Mouse (Mus musculus): ENCODE measurements at regions not wholly inside any gene's neighbourhood (a gene's known extent, or its start where the extent isn't known, plus 50 kb on each side); places are given as distances from the start of the nearest gene placed in this dataset.

DNA sequence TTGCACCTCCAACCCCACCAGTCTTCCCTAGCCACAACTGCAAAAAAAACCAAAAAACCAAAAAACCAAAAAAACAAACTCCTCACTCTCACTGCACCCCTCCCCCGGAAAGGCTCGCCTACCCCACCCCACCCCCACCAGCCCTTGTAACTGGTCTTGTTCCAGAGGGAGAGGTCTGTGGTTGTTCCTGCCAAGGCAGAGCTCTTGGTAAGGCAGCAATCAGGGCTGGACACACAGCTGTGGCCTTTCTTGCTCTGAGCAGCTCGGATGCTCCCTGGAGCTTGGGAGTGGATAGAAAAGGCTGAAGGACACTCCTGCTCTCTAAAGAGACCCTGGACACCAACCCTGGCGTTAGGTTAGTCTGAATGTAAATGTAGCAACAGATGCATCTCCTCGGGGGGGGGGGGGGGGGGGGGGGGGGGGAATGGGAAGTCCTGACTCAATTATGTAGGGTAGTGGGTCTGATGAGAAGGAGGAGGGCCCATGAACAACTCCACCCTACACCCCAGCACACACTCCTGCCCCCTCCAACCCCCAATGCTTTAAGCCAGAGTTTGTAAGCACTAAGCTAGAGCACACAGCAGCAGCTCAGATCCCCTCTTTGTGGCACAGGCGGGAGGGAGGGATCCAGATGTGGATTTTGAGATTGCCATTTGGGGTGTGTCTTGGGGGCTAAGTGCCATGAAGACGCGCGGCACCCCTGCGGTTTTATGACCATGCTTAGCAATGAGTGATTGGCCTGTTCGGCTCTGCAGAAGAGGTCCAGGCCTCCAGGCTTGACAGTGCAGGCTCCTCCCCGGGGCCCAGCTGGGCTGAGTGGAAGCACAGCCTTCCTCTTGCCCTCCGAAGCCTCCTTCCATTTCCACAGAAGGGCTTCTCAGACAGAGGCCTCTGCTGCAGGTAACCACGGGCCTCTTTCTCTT is 121.0 kb upstream of the Dynlrb2 start:
- no peak overlapping the region for H3K4me3 ChIP-seq (replicated peaks; ENCODE audit: low read length)
- ATAC-seq (ENCODE audit: insufficient read depth, low FRiP score) = peak; percentile 67; the same call in 1 of the 2 replicates

GRCm38 (mm10) chr8:116383036-116383435 is 121.7 kb upstream of the Dynlrb2 start:
- H3K27me3 ChIP-seq (ENCODE audit: control insufficient read depth, insufficient read depth, low read length) = no peaks in the 10 kb centered on the region
- H3K27ac ChIP-seq (ENCODE audit: low read length) = peak overlapping the region; percentile 31; the same call in 1 of the 2 replicates
- H3K9me3 ChIP-seq (replicated peaks; ENCODE audit: control insufficient read depth, low read length) = no peaks in the 10 kb centered on the region
- H3K4me2 ChIP-seq (ENCODE audit: low read depth, low read length) = no peak overlapping the region
- WGBS = 65% methylated on average over 8 of the region's 8 CpGs
- ATAC-seq (ENCODE audit: insufficient read depth, low FRiP score) = no peak
- H3K36me3 ChIP-seq (ENCODE audit: control insufficient read depth, insufficient read depth, low read length) = no peaks in the 10 kb centered on the region
- H3K4me1 ChIP-seq (ENCODE audit: control insufficient read depth, insufficient read depth, low read length) = no peaks in the 10 kb centered on the region
- H3K9ac ChIP-seq (ENCODE audit: low read length) = no peak overlapping the region
- H3K4me3 ChIP-seq (replicated peaks; ENCODE audit: low read length) = no peak overlapping the region

More for the DNA sequence above, 121.0 kb upstream of the Dynlrb2 start:
- Histone ChIP-seq H3K4me2 (ENCODE audit: low read depth, low read length) (no peak overlapping the region), H3K36me3 (ENCODE audit: control insufficient read depth, insufficient read depth, low read length) (no peaks in the 10 kb centered on the region), H3K27me3 (ENCODE audit: control insufficient read depth, insufficient read depth, low read length) (no peaks in the 10 kb centered on the region), H3K27ac (ENCODE audit: low read length) (peak overlapping the region; percentile 31; the same call in 1 of the 2 replicates), H3K9me3 (replicated peaks; ENCODE audit: control insufficient read depth, low read length) (no peaks in the 10 kb centered on the region), H3K4me1 (ENCODE audit: control insufficient read depth, insufficient read depth, low read length) (no peaks in the 10 kb centered on the region), H3K9ac (ENCODE audit: low read length) (no peak overlapping the region)
- 43% methylated on average over 13 of the region's 14 CpGs for WGBS

DNA sequence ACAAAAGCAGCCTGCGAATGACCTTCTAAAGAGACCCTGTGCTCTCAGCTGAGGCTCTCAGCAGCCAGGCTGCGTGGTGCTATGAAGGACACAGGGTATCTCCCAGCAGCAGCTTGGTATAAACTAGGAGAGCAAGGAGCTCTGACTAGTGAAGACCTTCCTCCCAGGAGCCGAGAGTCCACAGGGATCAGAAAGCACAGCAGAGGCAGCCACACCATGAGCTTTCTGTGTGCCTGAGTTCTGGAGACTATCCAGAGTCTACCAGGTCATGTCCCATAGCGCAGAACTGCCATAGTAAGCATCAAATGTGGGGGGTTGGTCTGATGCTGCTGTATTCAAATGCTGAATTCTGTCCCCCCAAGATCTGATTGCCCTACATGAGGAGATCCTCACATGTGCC is 124.2 kb upstream of the Dynlrb2 start:
- no peak overlapping the region for H3K4me2 ChIP-seq (ENCODE audit: low read depth, low read length)
- no peak for ATAC-seq (ENCODE audit: insufficient read depth, low FRiP score)
- H3K4me3 ChIP-seq (replicated peaks; ENCODE audit: low read length) = no peak overlapping the region
- no peak overlapping the region for H3K9ac ChIP-seq (ENCODE audit: low read length)
- 81% methylated on average over 4 of the region's 4 CpGs for WGBS
- H3K27ac ChIP-seq (ENCODE audit: low read length) = no peak overlapping the region
- H3K36me3 ChIP-seq (ENCODE audit: control insufficient read depth, insufficient read depth, low read length) = no peaks in the 10 kb centered on the region
- H3K4me1 ChIP-seq (ENCODE audit: control insufficient read depth, insufficient read depth, low read length) = no peaks in the 10 kb centered on the region
- no peaks in the 10 kb centered on the region for H3K27me3 ChIP-seq (ENCODE audit: control insufficient read depth, insufficient read depth, low read length)
- no peaks in the 10 kb centered on the region for H3K9me3 ChIP-seq (replicated peaks; ENCODE audit: control insufficient read depth, low read length)

DNA sequence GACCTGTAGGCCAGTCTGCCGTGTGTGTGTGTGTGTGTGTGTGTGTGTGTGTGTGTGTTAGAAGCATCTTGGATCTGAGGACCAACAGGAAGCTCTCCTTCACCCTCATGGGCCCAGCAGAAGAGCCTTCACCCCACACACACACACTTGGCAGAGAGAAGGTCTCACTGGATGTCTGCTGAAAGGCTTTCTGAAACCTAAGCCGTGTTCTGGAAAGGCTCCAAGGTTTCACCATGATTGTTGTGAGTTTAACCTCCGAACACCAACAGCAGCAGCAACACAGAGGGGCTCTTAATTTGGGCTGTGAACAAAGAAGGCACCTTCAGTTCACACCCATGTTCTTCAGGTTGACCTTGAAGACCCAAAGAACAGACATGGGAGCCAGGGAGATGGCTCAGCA is 124.9 kb upstream of the Dynlrb2 start:
- Histone ChIP-seq H3K4me1 (ENCODE audit: control insufficient read depth, insufficient read depth, low read length) (no peaks in the 10 kb centered on the region), H3K9me3 (replicated peaks; ENCODE audit: control insufficient read depth, low read length) (no peaks in the 10 kb centered on the region), H3K4me2 (ENCODE audit: low read depth, low read length) (no peak overlapping the region), H3K4me3 (replicated peaks; ENCODE audit: low read length) (no peak overlapping the region), H3K27ac (ENCODE audit: low read length) (no peak overlapping the region), H3K36me3 (ENCODE audit: control insufficient read depth, insufficient read depth, low read length) (no peaks in the 10 kb centered on the region), H3K27me3 (ENCODE audit: control insufficient read depth, insufficient read depth, low read length) (no peaks in the 10 kb centered on the region), H3K9ac (ENCODE audit: low read length) (no peak overlapping the region)
- WGBS = 43% methylated on average over 3 of the region's 3 CpGs
- no peak for ATAC-seq (ENCODE audit: insufficient read depth, low FRiP score)

DNA sequence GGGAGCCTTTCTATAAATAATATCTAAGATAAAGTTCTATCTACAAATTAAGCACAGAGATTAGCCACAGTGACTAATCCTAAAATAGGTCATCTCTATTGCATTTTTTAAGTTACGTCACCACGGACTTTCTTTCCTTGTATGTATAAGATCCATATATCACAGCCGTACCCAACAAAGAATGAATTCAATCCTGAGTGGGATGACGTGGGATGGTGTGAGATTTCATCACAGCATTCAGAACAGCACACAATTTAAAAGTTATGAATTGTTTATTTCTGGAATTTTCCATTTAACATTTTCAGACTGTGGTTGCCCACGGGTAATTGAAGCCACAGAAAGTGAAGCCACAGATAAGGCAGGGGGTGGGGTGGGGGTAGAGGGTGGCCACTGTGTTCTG is 129.0 kb upstream of the Dynlrb2 start:
- no peak for ATAC-seq (ENCODE audit: insufficient read depth, low FRiP score)
- Histone ChIP-seq H3K27ac (ENCODE audit: low read length) (no peak overlapping the region), H3K4me2 (ENCODE audit: low read depth, low read length) (no peak overlapping the region), H3K9me3 (replicated peaks; ENCODE audit: control insufficient read depth, low read length) (no peaks in the 10 kb centered on the region), H3K36me3 (ENCODE audit: control insufficient read depth, insufficient read depth, low read length) (no peaks in the 10 kb centered on the region), H3K9ac (ENCODE audit: low read length) (no peak overlapping the region), H3K4me3 (replicated peaks; ENCODE audit: low read length) (no peak overlapping the region), H3K4me1 (ENCODE audit: control insufficient read depth, insufficient read depth, low read length) (no peaks in the 10 kb centered on the region; the same call in 1 of the 2 replicates), H3K27me3 (ENCODE audit: control insufficient read depth, insufficient read depth, low read length) (no peaks in the 10 kb centered on the region)
- WGBS = 67% methylated on average over 5 of the region's 5 CpGs

DNA sequence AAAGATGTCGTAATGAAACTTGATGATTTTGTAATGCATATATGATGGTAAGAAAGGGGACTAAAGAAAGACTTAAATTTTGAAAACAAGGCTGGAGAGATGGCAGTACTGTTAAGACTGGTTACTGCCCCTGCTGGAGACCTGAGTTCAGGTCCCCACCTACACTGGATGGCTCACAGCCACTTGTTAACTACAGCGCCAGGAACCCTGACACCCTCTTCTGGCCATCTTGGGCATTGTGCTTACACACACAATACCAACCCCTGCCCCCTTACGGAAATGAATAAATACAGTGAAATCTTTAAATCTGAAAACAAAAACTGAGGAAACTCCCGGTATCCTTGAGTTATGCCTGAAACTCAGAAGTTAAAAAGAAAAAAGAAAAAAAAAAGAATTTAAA is 131.7 kb upstream of the Dynlrb2 start:
- Histone ChIP-seq H3K4me1 (ENCODE audit: control insufficient read depth, insufficient read depth, low read length) (no peaks in the 10 kb centered on the region; the same call in 1 of the 2 replicates), H3K9ac (ENCODE audit: low read length) (no peak overlapping the region), H3K27ac (ENCODE audit: low read length) (no peak overlapping the region), H3K4me2 (ENCODE audit: low read depth, low read length) (no peak overlapping the region), H3K36me3 (ENCODE audit: control insufficient read depth, insufficient read depth, low read length) (no peaks in the 10 kb centered on the region), H3K9me3 (replicated peaks; ENCODE audit: control insufficient read depth, low read length) (no peaks in the 10 kb centered on the region), H3K27me3 (ENCODE audit: control insufficient read depth, insufficient read depth, low read length) (no peaks in the 10 kb centered on the region), H3K4me3 (replicated peaks; ENCODE audit: low read length) (no peak overlapping the region)
- no peak for ATAC-seq (ENCODE audit: insufficient read depth, low FRiP score)
- WGBS = 81% methylated on average over 4 of the region's 4 CpGs

- WGBS = 57% methylated on average over 3 of the region's 3 CpGs
- Histone ChIP-seq H3K4me2 (ENCODE audit: low read depth, low read length) (no peak overlapping the region), H3K27me3 (ENCODE audit: control insufficient read depth, insufficient read depth, low read length) (no peaks in the 10 kb centered on the region), H3K9me3 (replicated peaks; ENCODE audit: control insufficient read depth, low read length) (no peaks in the 10 kb centered on the region), H3K36me3 (ENCODE audit: control insufficient read depth, insufficient read depth, low read length) (no peaks in the 10 kb centered on the region), H3K27ac (ENCODE audit: low read length) (no peak overlapping the region), H3K9ac (ENCODE audit: low read length) (no peak overlapping the region), H3K4me1 (ENCODE audit: control insufficient read depth, insufficient read depth, low read length) (no peaks in the 10 kb centered on the region; the same call in 1 of the 2 replicates), H3K4me3 (replicated peaks; ENCODE audit: low read length) (no peak overlapping the region)
- peak; percentile 56; the same call in 1 of the 2 replicates for ATAC-seq (ENCODE audit: insufficient read depth, low FRiP score)
Observed at GRCm38 (mm10) chr8:116372574-116372973, 132.2 kb upstream of the Dynlrb2 start.

DNA sequence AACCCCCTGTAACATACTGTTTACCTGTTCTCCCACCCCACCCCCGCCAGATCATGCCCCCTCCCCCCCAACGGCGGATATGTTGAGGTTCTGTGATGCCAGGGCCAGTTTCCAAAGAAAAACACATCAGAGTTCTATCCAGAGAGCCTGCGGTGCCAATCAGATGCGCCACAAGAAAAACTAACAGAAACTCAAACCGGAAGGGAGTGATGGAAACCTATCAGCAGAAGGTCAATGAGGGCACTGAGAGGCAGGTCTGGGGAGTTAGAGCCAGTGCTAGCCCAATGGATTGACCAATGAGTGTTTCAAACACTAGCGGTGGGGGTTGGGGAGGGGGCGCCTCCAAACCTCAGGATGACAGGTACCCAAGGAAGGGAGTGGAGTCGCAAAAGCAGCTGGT is 132.7 kb upstream of the Dynlrb2 start:
- Histone ChIP-seq H3K27me3 (ENCODE audit: control insufficient read depth, insufficient read depth, low read length) (no peaks in the 10 kb centered on the region), H3K27ac (ENCODE audit: low read length) (no peak overlapping the region), H3K9ac (ENCODE audit: low read length) (no peak overlapping the region), H3K4me2 (ENCODE audit: low read depth, low read length) (no peak overlapping the region), H3K9me3 (replicated peaks; ENCODE audit: control insufficient read depth, low read length) (no peaks in the 10 kb centered on the region), H3K4me3 (replicated peaks; ENCODE audit: low read length) (no peak overlapping the region), H3K36me3 (ENCODE audit: control insufficient read depth, insufficient read depth, low read length) (no peaks in the 10 kb centered on the region), H3K4me1 (ENCODE audit: control insufficient read depth, insufficient read depth, low read length) (no peaks in the 10 kb centered on the region; the same call in 1 of the 2 replicates)
- 74% methylated on average over 9 of the region's 9 CpGs for WGBS
- no peak for ATAC-seq (ENCODE audit: insufficient read depth, low FRiP score)

DNA sequence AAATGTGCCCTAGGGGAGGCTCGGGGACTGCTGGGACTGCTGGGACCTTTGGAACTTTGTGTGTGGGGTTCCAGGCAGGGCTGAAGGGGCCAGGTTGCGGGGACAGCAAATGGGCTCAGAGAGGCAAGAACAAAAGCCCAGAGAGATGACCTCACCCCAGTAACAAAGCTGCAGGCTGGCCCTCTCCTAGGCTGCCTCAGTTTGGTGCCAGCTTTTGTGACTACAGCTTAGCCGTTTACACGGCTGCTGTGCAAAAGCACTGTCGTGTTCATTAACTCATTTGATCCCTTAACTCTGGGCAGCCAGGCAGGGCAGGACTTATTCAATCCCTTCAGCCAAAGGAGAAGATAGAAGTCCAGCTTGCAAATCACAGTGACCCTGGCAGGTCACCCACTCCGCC is 137.3 kb upstream of the Dynlrb2 start:
- no peaks in the 10 kb centered on the region for H3K36me3 ChIP-seq (ENCODE audit: control insufficient read depth, insufficient read depth, low read length)
- no peak overlapping the region for H3K27ac ChIP-seq (ENCODE audit: low read length)
- no peaks in the 10 kb centered on the region for H3K9me3 ChIP-seq (replicated peaks; ENCODE audit: control insufficient read depth, low read length)
- H3K4me2 ChIP-seq (ENCODE audit: low read depth, low read length) = no peak overlapping the region
- no peak overlapping the region for H3K9ac ChIP-seq (ENCODE audit: low read length)
- no peaks in the 10 kb centered on the region; the same call in 1 of the 2 replicates for H3K4me1 ChIP-seq (ENCODE audit: control insufficient read depth, insufficient read depth, low read length)
- WGBS = 69% methylated on average over 6 of the region's 6 CpGs
- H3K27me3 ChIP-seq (ENCODE audit: control insufficient read depth, insufficient read depth, low read length) = no peaks in the 10 kb centered on the region
- no peak for ATAC-seq (ENCODE audit: insufficient read depth, low FRiP score)
- H3K4me3 ChIP-seq (replicated peaks; ENCODE audit: low read length) = no peak overlapping the region

Data from stomach, embryonic 16.5 days (tissue).